Mouse (Mus musculus): ENCODE measurements around the gene Zfp579.

DNA sequence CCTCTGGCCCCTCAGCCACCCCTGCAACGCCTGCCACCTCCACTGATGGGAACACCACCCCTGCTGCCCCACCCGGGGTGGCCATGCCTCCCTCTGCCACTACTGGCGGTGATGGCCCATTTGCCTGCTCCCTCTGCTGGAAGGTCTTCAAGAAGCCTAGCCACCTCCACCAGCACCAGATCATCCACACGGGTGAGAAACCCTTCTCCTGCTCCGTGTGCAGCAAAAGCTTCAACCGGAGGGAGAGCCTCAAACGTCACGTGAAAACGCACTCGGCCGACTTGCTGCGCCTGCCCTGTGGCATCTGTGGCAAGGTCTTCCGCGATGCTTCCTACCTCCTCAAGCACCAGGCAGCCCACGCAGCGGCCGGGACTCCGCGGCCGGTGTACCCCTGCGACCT lies 34.0 kb upstream of the Zfp579 start:
- TF ChIP-seq POLR2A (IDR thresholded peaks at IDR 0.05; ENCODE audit: insufficient read depth, low read length) (no peak), CTCF (IDR thresholded peaks at IDR 0.05; ENCODE audit: low read depth, low read length) (no peak), EP300 (IDR thresholded peaks at IDR 0.05; ENCODE audit: insufficient read depth, low read depth, low read length) (no peak)

All from ES-Bruce4 (cell line).